8 mouse cellular contexts compared by ENCODE assay signal in genomic region chr7:97842806-97843570, GRCm38 (mm10). TPM values are rescaled to one million over a fixed set of nuclear protein-coding genes. Genes with fewer than 3 reads are reported as not detected.
DNase-seq lines count a peak whose midpoint lies in the region; ATAC-seq lines count a peak whose summit lies in the region.

No protein-coding gene starts in this region.

- DNase-seq in adrenal gland, adult 2 months, result peak; percentile 85
- DNase-seq in embryo, embryonic 11 days, result peak; percentile 91
- peak; percentile 76 for DNase-seq in gastrocnemius, postnatal 25 days
- DNase-seq in left cerebral cortex, postnatal 10 days (ENCODE audit: extremely low spot score in 1 of 2, low spot score in 2 of 2), result peak; percentile 81 to 83
- DNase-seq in right cerebral cortex, postnatal 14 days, result peak; percentile 79
- peak; percentile 34 for DNase-seq in urinary bladder, postnatal 25 days (ENCODE audit: low spot score)

- intact Hi-C loops in left cerebral cortex, postnatal 10 days (cut with DNase I), result loop anchor here (2.0 kb wide), 1 partner anchor 94 kb away; no protein-coding TSS in a partner anchor

- peak; percentile 89 for ATAC-seq in inflammation-experienced regulatory T-cells, adult 6 months
- peak; percentile 98 for ATAC-seq in megakaryocyte progenitor cell, adult 5-6 weeks (replicated peaks; ENCODE audit: poor library complexity)

RNA-seq across cellular contexts. Expression of gene Pak1, which starts 54.6 kb away (rescaled TPM):
- 10 to 100 TPM; 20.5 to 32.2 TPM for total RNA-seq in adrenal gland, adult 2 months (2021)
- 19.8 and 21.4 TPM in 2 replicates for polyA plus RNA-seq in adrenal gland, adult 2 months (2012; rRNA removed)
- total RNA-seq in gastrocnemius, postnatal 25 days (2021), result 10 to 100 TPM; 20.3 to 27.7 TPM
- 1 to 10 TPM; 1.7 to 4.1 (median 2.2) TPM for polyA plus RNA-seq in inflammation-experienced regulatory T-cells, adult 6 months (2017; shearing (Covaris generic))
- 100 to 1,000 TPM; 196 to 202 TPM for total RNA-seq in left cerebral cortex, postnatal 10 days (2021)
- 41.0 and 51.5 TPM in 2 replicates for total RNA-seq in megakaryocyte progenitor cell, adult 5-6 weeks (2015)
- total RNA-seq in megakaryocyte progenitor cell, adult 5-6 weeks (2017), result 48.3 and 51.7 TPM in 2 replicates

Comparison
In these comparisons a context has a peak if more than half of its experiments do, and no peak if none do; other contexts are left out.
1. Peak in every context shown above with its lines: DNase-seq and ATAC-seq.
2. DNase-seq: peak in every context shown above with its lines; median percentile 91 in embryo, embryonic 11 days; 85 in adrenal gland, adult 2 months; 82 in left cerebral cortex, postnatal 10 days; 79 in right cerebral cortex, postnatal 14 days; 76 in gastrocnemius, postnatal 25 days; 34 in urinary bladder, postnatal 25 days.